Mouse (Mus musculus): ENCODE measurements around the gene Fastkd5. TPM values are rescaled to one million over a fixed set of nuclear protein-coding genes. Genes with fewer than 3 reads are reported as not detected.
"Not testable (repeated sequence)": the region's sequence is repeated elsewhere in the genome, so short reads cannot be mapped to it uniquely, and the experiment has no call there.

Gene Fastkd5
- polyA plus RNA-seq, 1 experiment = 1.6 TPM

DNA sequence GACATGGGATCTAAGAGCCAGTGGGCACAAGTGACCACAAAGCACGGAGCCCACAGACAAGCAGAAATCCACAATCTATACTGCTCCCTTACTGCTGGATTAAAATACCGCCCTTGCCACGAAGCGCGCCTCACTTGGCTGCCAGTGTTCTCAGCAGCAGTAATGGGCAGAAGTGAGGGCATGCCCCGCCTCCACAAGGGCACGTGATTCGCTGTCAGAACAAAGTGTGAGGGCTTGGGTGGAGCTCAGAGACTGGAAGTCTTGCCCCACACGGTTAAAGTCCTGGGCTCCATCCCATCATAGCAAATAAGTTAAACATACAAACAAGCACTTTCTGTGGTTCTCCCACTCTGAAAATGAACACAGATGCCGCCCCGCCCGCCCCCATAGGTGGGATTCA lies 52.2 kb downstream of the Fastkd5 start:
- no peak for TF ChIP-seq CTCF (IDR thresholded peaks at IDR 0.05; ENCODE audit: control insufficient read depth, insufficient read depth, insufficient replicate concordance, low read depth, low read length)
- no peak for TF ChIP-seq POLR2A (IDR thresholded peaks at IDR 0.05; ENCODE audit: control insufficient read depth, low read depth, low read length)

DNA sequence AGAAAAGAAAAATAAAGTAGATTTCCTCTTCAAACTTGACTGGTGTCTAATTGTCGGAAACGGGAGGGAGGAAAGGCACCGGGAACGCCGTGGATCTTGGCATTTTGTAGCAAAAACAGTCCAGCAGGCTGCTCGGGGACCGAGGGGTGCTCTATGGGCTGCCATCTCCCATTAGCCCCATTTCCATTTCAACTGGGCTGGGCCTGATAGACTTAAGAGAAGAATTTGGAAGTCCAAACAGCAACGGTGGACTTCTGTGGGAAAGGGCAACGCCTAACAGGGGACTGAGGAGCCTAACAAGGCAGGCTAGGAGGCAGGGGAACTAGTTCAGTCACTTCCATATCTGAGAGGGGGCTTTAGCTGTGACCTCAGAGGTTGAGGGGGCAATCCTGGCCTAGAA lies 52.8 kb downstream of the Fastkd5 start:
- Histone ChIP-seq H3K4me3 (ENCODE audit: control insufficient read depth, low read depth, low read length) (no peak overlapping the region), H3K4me1 (ENCODE audit: control insufficient read depth, insufficient read depth, low read length) (peaks cover 10% of the 10 kb centered on the region), H3K27me3 (ENCODE audit: control insufficient read depth, insufficient read depth, low read length) (no peaks in the 10 kb centered on the region), H3K27ac (ENCODE audit: control insufficient read depth, insufficient read depth, low read depth, low read length) (no peak overlapping the region), H3K36me3 (ENCODE audit: control insufficient read depth, insufficient read depth, low read length) (no peaks in the 10 kb centered on the region)
- TF ChIP-seq POLR2A (IDR thresholded peaks at IDR 0.05; ENCODE audit: control insufficient read depth, low read depth, low read length) (no peak), CTCF (IDR thresholded peaks at IDR 0.05; ENCODE audit: control insufficient read depth, insufficient read depth, insufficient replicate concordance, low read depth, low read length) (no peak)

More for the DNA sequence above, 52.2 kb downstream of the Fastkd5 start:
- H3K27me3 ChIP-seq (ENCODE audit: control insufficient read depth, insufficient read depth, low read length) = no peaks in the 10 kb centered on the region
- no peaks in the 10 kb centered on the region for H3K36me3 ChIP-seq (ENCODE audit: control insufficient read depth, insufficient read depth, low read length)
- no peak overlapping the region for H3K27ac ChIP-seq (ENCODE audit: control insufficient read depth, insufficient read depth, low read depth, low read length)
- no peak overlapping the region for H3K4me3 ChIP-seq (ENCODE audit: control insufficient read depth, low read depth, low read length)
- H3K4me1 ChIP-seq (ENCODE audit: control insufficient read depth, insufficient read depth, low read length) = peaks cover 10% of the 10 kb centered on the region

GRCm38 (mm10) chr2:130576564-130576963 lies 53.3 kb downstream of the Fastkd5 start:
- peak overlapping the region; percentile 26 for H3K4me3 ChIP-seq (ENCODE audit: control insufficient read depth, low read depth, low read length)
- H3K27me3 ChIP-seq (ENCODE audit: control insufficient read depth, insufficient read depth, low read length); H3K27ac ChIP-seq (ENCODE audit: control insufficient read depth, insufficient read depth, low read depth, low read length): not testable (repeated sequence)

DNA sequence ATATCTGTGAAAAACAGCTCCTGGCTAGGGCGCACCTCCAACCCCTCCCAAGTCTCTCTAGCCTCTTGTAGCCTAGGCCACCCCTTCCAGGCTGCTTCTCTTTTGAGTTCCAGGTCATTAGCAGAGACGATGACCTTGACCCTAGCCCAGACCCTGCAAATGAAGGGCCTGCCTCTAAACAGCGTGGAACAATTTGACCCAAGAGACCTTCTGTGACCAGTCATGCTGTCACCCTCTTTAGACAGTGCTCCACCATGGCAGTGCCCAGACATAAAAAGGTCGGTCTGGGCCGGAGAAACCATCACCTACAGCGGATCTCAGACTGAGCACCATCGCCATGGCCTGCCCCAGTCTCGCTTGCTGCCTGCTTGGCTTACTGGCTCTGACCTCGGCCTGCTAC lies 54.0 kb downstream of the Fastkd5 start, which contains the start of gene Oxt:
Gene Oxt (plus strand): TSS at position 301 of the 400 bp plus-strand sequence.
- Histone ChIP-seq H3K36me3 (ENCODE audit: control insufficient read depth, insufficient read depth, low read length) (no peaks in the 10 kb centered on the region), H3K4me1 (ENCODE audit: control insufficient read depth, insufficient read depth, low read length) (peaks cover 10% of the 10 kb centered on the region), H3K4me3 (ENCODE audit: control insufficient read depth, low read depth, low read length) (peak within 1 kb of the TSS; percentile 26), H3K27ac (ENCODE audit: control insufficient read depth, insufficient read depth, low read depth, low read length) (no peak within 1 kb of the TSS), H3K27me3 (ENCODE audit: control insufficient read depth, insufficient read depth, low read length) (no peaks in the 10 kb centered on the region)
- TF ChIP-seq CTCF (IDR thresholded peaks at IDR 0.05; ENCODE audit: control insufficient read depth, insufficient read depth, insufficient replicate concordance, low read depth, low read length) (no peak), POLR2A (IDR thresholded peaks at IDR 0.05; ENCODE audit: control insufficient read depth, low read depth, low read length) (no peak)

More at GRCm38 (mm10) chr2:130576564-130576963, 53.3 kb downstream of the Fastkd5 start:
- H3K36me3 ChIP-seq (ENCODE audit: control insufficient read depth, insufficient read depth, low read length) = not testable (repeated sequence)
- H3K4me1 ChIP-seq (ENCODE audit: control insufficient read depth, insufficient read depth, low read length) = peaks cover 10% of the 10 kb centered on the region

DNA sequence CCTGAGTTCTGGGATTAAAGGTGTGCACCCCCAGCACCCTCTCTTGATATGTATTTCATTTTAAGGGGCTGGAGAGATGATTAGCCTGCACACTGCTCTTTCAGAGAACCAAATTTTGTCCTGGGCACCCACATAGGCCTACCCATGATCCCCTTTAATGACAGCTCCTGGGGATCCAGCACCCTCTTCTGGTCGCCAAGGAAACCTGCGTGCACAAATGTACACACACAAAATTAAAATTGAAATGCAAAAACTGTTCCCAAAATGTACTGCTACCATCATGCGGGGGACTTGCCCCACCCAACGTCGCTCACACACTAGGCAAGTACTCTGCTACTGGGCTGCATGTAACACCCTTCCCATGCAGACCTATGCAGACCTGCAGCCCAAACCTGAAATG lies 54.9 kb downstream of the Fastkd5 start:
- no peak overlapping the region for H3K4me3 ChIP-seq (ENCODE audit: control insufficient read depth, low read depth, low read length)
- no peak for TF ChIP-seq POLR2A (IDR thresholded peaks at IDR 0.05; ENCODE audit: control insufficient read depth, low read depth, low read length)
- no peak for TF ChIP-seq CTCF (IDR thresholded peaks at IDR 0.05; ENCODE audit: control insufficient read depth, insufficient read depth, insufficient replicate concordance, low read depth, low read length)
- no peaks in the 10 kb centered on the region for H3K36me3 ChIP-seq (ENCODE audit: control insufficient read depth, insufficient read depth, low read length)
- no peak overlapping the region for H3K27ac ChIP-seq (ENCODE audit: control insufficient read depth, insufficient read depth, low read depth, low read length)
- H3K4me1 ChIP-seq (ENCODE audit: control insufficient read depth, insufficient read depth, low read length) = peaks cover 6% of the 10 kb centered on the region; the same call in 1 of the 2 replicates
- H3K27me3 ChIP-seq (ENCODE audit: control insufficient read depth, insufficient read depth, low read length) = no peaks in the 10 kb centered on the region

DNA sequence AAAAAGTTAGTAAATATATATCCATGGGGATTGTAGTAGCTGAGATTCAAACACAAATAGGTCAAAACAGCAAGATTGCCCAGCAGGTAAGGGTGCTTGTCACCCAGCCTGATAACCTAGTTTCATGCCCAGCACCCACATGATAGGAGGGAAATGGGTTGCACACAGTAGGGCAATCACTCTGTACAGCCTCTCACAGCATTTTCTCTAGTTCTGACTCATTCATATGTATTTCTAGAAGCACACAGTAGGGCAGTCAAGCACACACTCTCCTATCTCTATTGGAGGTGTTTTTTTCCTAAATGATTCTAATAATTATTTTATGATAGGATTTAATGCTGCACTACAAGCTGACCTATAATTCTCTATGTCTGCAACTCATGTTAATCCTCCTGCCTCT lies 59.9 kb downstream of the Fastkd5 start:
- H3K4me3 ChIP-seq (ENCODE audit: control insufficient read depth, low read depth, low read length) = no peak overlapping the region
- no peaks in the 10 kb centered on the region for H3K4me1 ChIP-seq (ENCODE audit: control insufficient read depth, insufficient read depth, low read length)
- H3K36me3 ChIP-seq (ENCODE audit: control insufficient read depth, insufficient read depth, low read length) = no peaks in the 10 kb centered on the region
- TF ChIP-seq CTCF (IDR thresholded peaks at IDR 0.05; ENCODE audit: control insufficient read depth, insufficient read depth, insufficient replicate concordance, low read depth, low read length) = no peak
- no peak for TF ChIP-seq POLR2A (IDR thresholded peaks at IDR 0.05; ENCODE audit: control insufficient read depth, low read depth, low read length)
- H3K27me3 ChIP-seq (ENCODE audit: control insufficient read depth, insufficient read depth, low read length) = no peaks in the 10 kb centered on the region
- H3K27ac ChIP-seq (ENCODE audit: control insufficient read depth, insufficient read depth, low read depth, low read length) = no peak overlapping the region

- TF ChIP-seq POLR2A (IDR thresholded peaks at IDR 0.05; ENCODE audit: control insufficient read depth, low read depth, low read length) = no peak
- TF ChIP-seq CTCF (IDR thresholded peaks at IDR 0.05; ENCODE audit: control insufficient read depth, insufficient read depth, insufficient replicate concordance, low read depth, low read length) = no peak
- no peak overlapping the region for H3K4me3 ChIP-seq (ENCODE audit: control insufficient read depth, low read depth, low read length)
- peaks cover 5% of the 10 kb centered on the region; the same call in 1 of the 2 replicates for H3K4me1 ChIP-seq (ENCODE audit: control insufficient read depth, insufficient read depth, low read length)
Measured at GRCm38 (mm10) chr2:130568921-130569320, 60.9 kb downstream of the Fastkd5 start.

DNA sequence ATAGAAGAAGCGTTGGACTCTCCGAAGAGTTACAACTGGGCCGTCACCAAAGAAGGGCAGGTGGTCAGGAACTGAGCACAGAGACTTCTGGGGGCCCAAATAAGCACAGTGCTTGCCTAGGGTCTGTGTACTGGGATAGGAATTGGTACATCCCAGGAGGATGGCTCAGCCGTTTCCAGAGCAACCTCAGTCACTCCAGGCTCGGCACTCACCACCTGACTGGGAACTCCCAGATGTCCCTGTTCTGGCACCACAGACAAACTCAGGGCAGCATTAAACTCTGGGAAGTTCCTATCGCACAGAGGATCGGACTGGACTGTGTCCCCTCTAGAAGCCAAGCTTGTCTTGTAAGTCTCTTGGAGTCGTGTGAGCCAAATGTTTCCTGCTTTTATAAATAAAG lies 64.8 kb downstream of the Fastkd5 start:
- H3K4me1 ChIP-seq (ENCODE audit: control insufficient read depth, insufficient read depth, low read length) = peaks cover 13% of the 10 kb centered on the region
- no peak overlapping the region for H3K27ac ChIP-seq (ENCODE audit: control insufficient read depth, insufficient read depth, low read depth, low read length)
- no peaks in the 10 kb centered on the region for H3K27me3 ChIP-seq (ENCODE audit: control insufficient read depth, insufficient read depth, low read length)
- TF ChIP-seq CTCF (IDR thresholded peaks at IDR 0.05; ENCODE audit: control insufficient read depth, insufficient read depth, insufficient replicate concordance, low read depth, low read length) (no peak), POLR2A (IDR thresholded peaks at IDR 0.05; ENCODE audit: control insufficient read depth, low read depth, low read length) (no peak)
- H3K4me3 ChIP-seq (ENCODE audit: control insufficient read depth, low read depth, low read length) = no peak overlapping the region
- H3K36me3 ChIP-seq (ENCODE audit: control insufficient read depth, insufficient read depth, low read length) = no peaks in the 10 kb centered on the region

More at GRCm38 (mm10) chr2:130568921-130569320, 60.9 kb downstream of the Fastkd5 start:
- H3K36me3 ChIP-seq (ENCODE audit: control insufficient read depth, insufficient read depth, low read length) = no peaks in the 10 kb centered on the region
- H3K27me3 ChIP-seq (ENCODE audit: control insufficient read depth, insufficient read depth, low read length) = no peaks in the 10 kb centered on the region
- H3K27ac ChIP-seq (ENCODE audit: control insufficient read depth, insufficient read depth, low read depth, low read length) = no peak overlapping the region

Measured in testis, adult 2 months (tissue).